Mouse (Mus musculus): ENCODE measurements around the gene Ice1.

Gene Ice1

DNA sequence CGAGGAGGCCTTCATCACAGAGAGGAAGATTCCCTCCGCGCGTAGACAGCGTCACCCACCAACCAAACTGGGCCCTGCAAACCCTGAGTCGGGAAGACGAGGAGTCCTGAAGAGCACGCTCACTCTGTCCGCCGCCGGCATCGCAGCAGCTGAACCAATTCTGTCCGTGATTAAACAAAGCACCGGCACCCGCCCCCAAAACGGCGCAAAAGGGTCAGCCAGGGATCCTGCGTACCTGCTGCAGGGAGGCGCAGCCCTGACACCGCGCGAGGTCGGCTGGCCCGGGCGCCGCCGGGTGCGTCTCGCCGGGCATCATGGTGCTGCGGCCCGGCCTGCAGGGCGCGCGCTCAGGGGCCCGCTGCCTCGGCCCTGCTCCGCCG lies at the start of gene Ice1:
TSS of gene Ice1 (minus strand) at position 353 of the 380 bp plus-strand sequence.
- DNase-seq (ENCODE audit: low read depth, low spot score): no peak

DNA sequence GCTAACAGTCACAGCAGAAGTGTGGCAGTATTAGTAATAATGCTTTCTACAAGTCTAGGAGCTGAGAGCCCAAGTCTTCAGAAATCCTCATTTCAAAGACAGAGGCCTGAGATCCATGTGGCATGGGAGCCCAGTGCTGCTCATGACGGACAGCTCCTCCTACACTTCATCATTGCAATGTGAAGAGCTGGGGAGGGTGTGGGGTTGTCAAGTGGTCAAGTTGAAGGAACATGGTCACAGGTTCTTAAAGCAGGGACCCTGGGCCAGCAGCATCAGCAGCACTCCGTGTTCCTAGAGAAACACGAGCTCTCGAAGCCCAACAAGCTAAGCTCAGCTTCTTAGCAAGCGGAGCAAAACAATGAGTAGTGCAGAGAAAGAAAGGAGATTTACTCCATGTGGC lies 48.4 kb upstream of the Ice1 start:
- DNase-seq (ENCODE audit: low read depth, low spot score): no peak

DNA sequence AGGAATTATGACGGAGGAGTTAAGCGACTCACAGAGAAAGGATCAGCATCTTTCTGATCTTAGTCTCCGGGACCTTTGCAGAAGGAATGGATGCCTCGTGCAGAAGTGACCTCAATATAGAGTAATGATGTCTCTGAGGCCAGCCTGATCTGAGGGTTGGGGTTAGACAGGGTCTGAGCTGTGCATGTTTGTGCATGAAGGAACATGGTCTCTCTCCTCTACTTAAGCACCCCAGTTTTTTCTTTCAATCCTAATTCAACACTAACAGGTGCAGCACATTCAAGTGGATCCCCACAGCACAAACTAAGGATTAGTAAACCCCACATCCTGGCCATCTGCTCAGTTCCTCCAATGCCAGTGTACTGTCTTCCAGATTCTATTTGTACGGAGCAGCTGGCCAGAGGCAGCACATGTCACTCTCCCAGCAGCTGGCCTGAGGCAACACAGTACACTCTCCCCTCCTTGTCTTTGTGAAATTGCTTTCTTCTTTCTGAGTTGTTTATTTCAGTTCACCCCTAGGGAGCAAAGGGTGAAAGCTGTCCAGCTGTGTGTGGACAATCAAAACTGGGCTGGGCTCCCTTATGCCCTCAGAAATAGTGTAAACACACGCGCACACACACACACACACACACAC lies 47.7 kb upstream of the Ice1 start:
- no peak for DNase-seq (ENCODE audit: low read depth, low spot score)

DNA sequence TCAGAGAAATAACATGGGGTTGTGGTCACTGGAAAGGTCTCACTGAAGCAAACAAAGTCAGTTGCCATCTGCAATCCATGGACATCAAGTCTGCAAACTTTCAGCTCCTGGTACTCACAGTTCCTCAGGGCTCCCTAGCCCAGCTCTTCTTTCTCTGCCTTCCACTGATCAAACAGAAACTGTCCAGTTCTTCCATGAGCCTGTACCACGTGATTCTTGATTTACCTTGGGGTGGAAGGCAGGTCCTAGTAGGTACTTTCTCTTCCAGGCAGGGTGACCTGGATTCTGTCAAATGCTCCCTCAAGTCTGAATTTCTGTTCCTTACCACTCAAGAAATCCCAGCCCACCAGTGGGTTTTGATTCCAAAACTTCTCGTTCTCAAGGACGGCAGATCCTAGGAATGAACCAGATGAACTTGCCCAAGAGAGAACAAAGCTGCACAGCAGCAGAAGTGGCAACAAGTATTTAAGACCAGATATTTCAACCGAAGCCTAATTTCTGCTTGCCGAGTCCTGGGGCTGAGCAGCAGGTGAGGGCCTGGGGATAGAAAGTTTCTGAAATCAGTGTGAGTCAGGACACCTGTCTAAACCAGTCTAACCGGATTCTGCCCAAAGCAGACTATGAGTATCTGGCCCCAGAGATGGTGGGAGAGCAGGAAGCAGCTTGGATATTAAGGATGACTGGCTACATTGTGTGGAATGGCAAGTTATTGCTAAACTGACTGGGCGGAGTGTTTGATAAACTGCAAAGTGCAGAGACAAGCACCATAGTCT lies 44.2 kb upstream of the Ice1 start:
- DNase-seq (ENCODE audit: low read depth, low spot score): no peak

GRCm38 (mm10) chr13:70680316-70680715 lies 42.9 kb upstream of the Ice1 start:
- DNase-seq (ENCODE audit: low read depth, low spot score): no peak

DNA sequence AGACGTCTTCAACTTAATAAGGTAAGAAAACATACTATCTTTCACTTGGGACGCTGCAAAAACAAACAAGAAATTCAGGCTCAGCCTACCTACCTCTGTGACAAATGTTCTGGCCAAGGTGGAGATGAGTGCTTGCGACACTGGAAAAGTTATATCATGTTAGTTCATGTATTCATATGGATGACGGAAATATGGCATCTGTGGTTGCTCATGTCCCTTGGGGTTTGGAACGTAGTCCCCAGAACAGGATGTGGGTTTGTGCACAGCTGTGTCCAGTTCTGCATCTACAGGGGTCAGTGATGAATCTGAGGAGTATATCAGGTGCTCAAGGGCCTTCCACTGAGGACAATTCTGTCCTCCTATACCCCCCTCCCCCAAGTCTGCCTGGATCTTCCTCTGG lies 40.3 kb upstream of the Ice1 start:
- no peak for DNase-seq (ENCODE audit: low read depth, low spot score)

DNA sequence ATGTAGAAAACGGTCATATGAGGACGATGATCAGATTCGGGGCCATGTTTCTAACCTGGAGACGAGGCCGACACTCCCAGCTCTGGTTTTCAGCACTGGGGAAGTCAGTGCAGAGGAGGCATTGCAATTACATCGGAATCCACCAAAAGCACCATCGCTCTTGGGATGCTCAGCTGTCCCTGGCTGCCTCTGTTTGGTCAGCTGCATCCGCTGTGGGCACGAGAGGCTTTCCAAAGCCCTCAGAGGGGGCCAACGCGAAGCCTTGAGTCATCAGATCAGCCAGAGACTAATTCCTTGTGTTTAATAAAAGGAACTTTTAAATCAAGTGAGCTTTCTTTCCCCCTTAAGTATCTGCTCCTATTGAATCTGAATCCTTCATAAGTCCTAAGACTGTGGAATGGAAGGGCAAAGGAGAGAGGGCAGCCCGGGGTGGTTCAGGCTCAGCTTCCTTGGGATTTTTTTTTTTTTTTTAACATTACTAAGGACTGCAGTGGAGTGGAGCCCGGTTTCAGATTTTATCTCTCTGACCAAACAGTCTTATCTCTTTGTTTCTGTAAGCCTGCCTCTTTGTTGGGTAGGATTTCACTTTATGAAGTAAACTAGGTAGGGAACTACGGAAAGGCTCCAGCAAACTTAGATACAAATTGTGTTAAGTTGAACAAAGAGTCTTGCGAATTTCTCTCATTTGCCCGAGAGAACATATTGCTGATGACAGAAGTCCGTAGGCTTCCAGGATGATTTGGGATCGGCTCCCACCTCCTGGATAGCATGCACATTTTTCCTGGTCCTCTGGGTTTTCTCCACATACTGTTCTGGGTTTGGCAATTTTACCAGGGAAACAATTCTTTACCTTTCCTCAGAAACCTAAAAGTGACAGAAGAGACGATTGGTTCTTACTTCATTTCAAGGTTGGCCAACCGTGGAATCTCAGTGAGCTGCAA lies 39.1 kb upstream of the Ice1 start:
- no peak for DNase-seq (ENCODE audit: low read depth, low spot score)

DNA sequence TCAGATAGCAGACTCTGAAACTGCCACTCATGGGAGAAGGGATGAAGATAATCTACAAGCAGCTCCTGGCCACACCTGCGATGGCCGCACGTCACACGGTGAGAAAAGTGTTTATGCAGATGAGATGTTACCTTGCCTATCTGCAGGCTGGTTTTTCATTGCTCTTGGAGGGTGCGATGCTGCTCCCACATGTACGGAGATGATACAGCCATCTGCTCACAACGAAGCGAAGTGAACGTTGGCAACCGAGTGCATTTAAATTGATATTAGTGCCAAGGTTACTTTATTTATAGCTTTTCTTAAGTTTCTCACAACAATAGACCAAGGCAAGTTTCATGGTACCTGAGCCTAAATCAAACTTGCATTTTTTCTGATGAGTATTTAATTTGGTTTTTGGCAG lies 37.6 kb upstream of the Ice1 start:
- DNase-seq (ENCODE audit: low read depth, low spot score): no peak

- DNase-seq (ENCODE audit: low read depth, low spot score): no peak
Observed at GRCm38 (mm10) chr13:70670080-70670479, 32.6 kb upstream of the Ice1 start.

DNA sequence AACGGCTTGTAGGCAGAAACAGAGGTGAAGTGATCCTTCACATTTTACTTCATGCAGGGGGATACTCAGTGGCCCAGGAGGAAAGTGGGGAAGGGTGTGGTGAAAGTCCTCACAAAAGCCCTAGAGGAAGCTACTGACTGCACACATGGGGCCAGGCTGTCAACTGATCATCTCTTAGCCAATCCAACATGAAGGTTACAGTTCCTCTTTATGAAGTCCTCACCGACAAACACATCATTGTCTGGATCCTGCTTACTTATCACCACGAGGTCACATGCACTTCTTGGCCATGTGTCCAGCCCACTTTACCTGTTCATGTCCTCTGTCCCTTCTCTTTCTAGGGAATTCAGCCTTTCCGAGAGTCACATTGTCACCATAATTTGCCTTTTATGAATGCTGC lies 22.3 kb upstream of the Ice1 start:
- DNase-seq (ENCODE audit: low read depth, low spot score): no peak

- DNase-seq (ENCODE audit: low read depth, low spot score): no peak
Observed at GRCm38 (mm10) chr13:70656741-70657140, 19.3 kb upstream of the Ice1 start.

DNA sequence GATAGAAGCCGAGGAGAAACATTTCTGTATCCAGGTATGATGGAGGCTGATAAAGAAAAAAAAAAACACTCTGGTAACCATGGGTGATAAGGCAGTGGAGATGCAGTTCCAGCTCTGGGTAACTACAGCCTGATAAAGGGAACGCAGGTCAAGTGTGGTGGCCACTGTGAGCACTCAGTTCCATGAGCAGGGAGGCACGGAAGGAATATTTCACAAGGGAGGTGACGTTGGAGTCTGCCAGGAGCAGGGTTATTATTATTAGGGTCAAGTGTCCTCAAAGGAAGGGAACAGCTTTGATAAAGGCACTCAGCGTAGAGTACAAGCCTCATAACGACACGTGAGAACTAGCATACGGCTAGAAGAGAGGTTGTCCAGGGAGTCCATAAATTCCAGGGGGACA lies 18.9 kb upstream of the Ice1 start:
- DNase-seq (ENCODE audit: low read depth, low spot score): no peak

DNA sequence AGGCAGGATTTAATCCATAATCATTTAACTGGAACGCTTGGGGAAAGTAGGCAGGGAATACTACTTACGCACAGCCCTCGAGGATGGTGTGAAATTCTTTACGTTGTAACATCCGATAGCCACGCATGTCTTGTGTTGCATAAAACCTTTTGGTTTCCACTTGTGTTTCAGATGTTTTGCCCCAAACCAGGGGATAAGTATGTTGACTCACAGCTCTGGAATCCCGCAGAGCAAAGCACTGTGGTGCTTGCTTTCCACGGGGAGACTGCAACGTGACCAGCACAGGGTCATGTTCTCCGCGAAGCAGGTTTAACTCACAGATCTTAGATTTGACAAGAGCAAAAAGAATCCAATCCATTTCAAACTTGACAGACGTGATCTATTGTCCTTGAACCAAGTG lies 18.1 kb upstream of the Ice1 start:
- no peak for DNase-seq (ENCODE audit: low read depth, low spot score)

GRCm38 (mm10) chr13:70654091-70654770 lies 16.8 kb upstream of the Ice1 start:
- no peak for DNase-seq (ENCODE audit: low read depth, low spot score)

GRCm38 (mm10) chr13:70653457-70653856 lies 16.0 kb upstream of the Ice1 start:
- no peak for DNase-seq (ENCODE audit: low read depth, low spot score)

- no peak for DNase-seq (ENCODE audit: low read depth, low spot score)
Observed at GRCm38 (mm10) chr13:70650011-70650436, 12.6 kb upstream of the Ice1 start.

DNA sequence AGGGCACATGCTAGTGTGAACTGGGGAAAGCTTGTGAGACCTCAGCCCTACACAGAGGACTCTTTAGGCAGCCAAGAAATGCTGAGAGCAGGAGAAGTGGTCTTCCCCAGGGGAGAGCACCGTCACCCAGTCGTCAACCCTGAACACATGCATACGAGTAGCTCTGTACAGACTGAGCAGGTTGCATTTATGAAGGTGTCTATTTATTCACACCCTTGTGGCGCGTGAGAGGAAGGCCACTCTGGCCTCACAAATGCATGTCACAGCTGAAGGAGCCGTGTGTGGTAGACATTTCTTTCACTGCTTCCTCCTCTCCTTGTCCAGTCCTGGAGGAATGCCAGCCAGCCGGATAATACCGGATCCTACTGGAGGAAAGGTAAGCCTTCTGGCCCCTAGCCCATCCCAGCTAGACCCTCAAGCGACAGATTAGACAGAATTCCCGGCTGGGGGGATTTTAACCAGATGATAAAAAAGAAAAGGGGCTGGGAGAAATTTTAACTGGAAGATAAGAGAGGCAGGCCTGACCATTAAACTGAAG lies 8.6 kb upstream of the Ice1 start:
- DNase-seq (ENCODE audit: low read depth, low spot score): no peak

- DNase-seq (ENCODE audit: low read depth, low spot score): no peak
Observed at GRCm38 (mm10) chr13:70644083-70644462, 6.6 kb upstream of the Ice1 start.

DNA sequence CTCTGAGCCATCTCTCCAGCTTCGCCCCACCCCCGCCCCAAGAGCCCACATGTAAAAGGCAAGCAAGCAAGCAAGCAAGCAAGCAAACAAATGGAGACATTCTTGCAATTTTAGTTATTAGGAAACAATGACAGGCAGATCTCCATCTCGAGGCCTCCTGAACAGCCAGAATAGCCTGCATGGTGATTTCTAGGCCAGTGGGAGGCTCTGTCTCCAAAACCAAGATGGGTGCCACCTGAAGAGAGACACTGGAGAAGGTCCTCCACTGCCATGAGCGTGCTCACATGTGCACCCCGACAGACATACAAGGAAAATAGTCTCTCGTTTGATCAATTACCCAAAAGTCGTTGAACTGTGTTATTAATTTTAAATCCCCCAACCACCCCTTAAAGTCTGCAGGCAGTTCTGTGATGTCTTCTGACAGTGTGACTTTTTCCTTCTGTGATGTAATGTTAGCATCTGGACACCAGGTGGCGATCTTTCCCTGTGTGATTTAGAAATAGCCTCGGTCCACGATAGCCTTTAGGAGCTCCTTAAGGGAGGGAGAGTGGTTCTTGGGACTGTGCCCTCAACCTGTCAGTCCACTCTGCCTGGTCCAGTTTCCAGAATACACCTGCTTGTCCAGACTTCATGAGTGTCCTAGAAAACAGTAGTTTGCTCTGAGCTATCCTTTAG lies 6.1 kb upstream of the Ice1 start:
- DNase-seq (ENCODE audit: low read depth, low spot score): peak; percentile 63

GRCm38 (mm10) chr13:70641941-70642340 lies 4.5 kb upstream of the Ice1 start:
- DNase-seq (ENCODE audit: low read depth, low spot score): no peak

- DNase-seq (ENCODE audit: low read depth, low spot score): no peak
Observed at GRCm38 (mm10) chr13:70641381-70641780, 3.9 kb upstream of the Ice1 start.

Data from A20 (cell line).